Mouse (Mus musculus): ENCODE results near the gene Cotl1.
"Not testable (repeated sequence)": the region's sequence is repeated elsewhere in the genome, so short reads cannot be mapped to it uniquely, and the experiment has no call there.

Gene Cotl1

GRCm38 (mm10) chr8:119840275-119840808 lies at the start of gene Cotl1:
Cotl1 (minus strand) TSS chr8:119840544.
- peak; percentile 92 for DNase-seq (ENCODE audit: low read depth, low spot score)

- no peak for DNase-seq (ENCODE audit: low read depth, low spot score)
Measured at GRCm38 (mm10) chr8:119888012-119888411, 47.7 kb upstream of the Cotl1 start.

- peak; percentile 38 for DNase-seq (ENCODE audit: low read depth, low spot score)
Measured at GRCm38 (mm10) chr8:119887130-119887529, 46.8 kb upstream of the Cotl1 start.

- DNase-seq (ENCODE audit: low read depth, low spot score) = no peak
Measured at GRCm38 (mm10) chr8:119885612-119886011, 45.3 kb upstream of the Cotl1 start.

- DNase-seq (ENCODE audit: low read depth, low spot score) = no peak
Measured at GRCm38 (mm10) chr8:119883281-119883680, 42.9 kb upstream of the Cotl1 start.

- no peak for DNase-seq (ENCODE audit: low read depth, low spot score)
Measured at GRCm38 (mm10) chr8:119881917-119882316, 41.6 kb upstream of the Cotl1 start.

- DNase-seq (ENCODE audit: low read depth, low spot score) = no peak
Measured at GRCm38 (mm10) chr8:119881301-119881700, 41.0 kb upstream of the Cotl1 start.

- no peak for DNase-seq (ENCODE audit: low read depth, low spot score)
Measured at GRCm38 (mm10) chr8:119873181-119873580, 32.8 kb upstream of the Cotl1 start.

- no peak for DNase-seq (ENCODE audit: low read depth, low spot score)
Measured at GRCm38 (mm10) chr8:119869616-119870015, 29.3 kb upstream of the Cotl1 start.

GRCm38 (mm10) chr8:119862749-119863148 lies 22.4 kb upstream of the Cotl1 start:
- no peak for DNase-seq (ENCODE audit: low read depth, low spot score)

- DNase-seq (ENCODE audit: low read depth, low spot score) = no peak
Measured at GRCm38 (mm10) chr8:119862390-119862734, 22.0 kb upstream of the Cotl1 start.

- DNase-seq (ENCODE audit: low read depth, low spot score) = peak; percentile 88
Measured at GRCm38 (mm10) chr8:119861706-119862389, 21.5 kb upstream of the Cotl1 start, which contains the start of gene Klhl36. Klhl36 (plus strand) TSS chr8:119862266.

- no peak for DNase-seq (ENCODE audit: low read depth, low spot score)
Measured at GRCm38 (mm10) chr8:119857767-119858166, 17.4 kb upstream of the Cotl1 start.

- DNase-seq (ENCODE audit: low read depth, low spot score) = no peak
Measured at GRCm38 (mm10) chr8:119855656-119856055, 15.3 kb upstream of the Cotl1 start.

- DNase-seq (ENCODE audit: low read depth, low spot score) = no peak
Measured at GRCm38 (mm10) chr8:119854035-119854434, 13.7 kb upstream of the Cotl1 start.

GRCm38 (mm10) chr8:119853521-119853920 lies 13.2 kb upstream of the Cotl1 start:
- no peak for DNase-seq (ENCODE audit: low read depth, low spot score)

GRCm38 (mm10) chr8:119847232-119847922 lies 7.0 kb upstream of the Cotl1 start:
- no peak for DNase-seq (ENCODE audit: low read depth, low spot score)

GRCm38 (mm10) chr8:119845741-119846140 lies 5.4 kb upstream of the Cotl1 start:
- DNase-seq (ENCODE audit: low read depth, low spot score) = not testable (repeated sequence)

- no peak for DNase-seq (ENCODE audit: low read depth, low spot score)
Measured at GRCm38 (mm10) chr8:119844577-119844976, 4.2 kb upstream of the Cotl1 start.

- DNase-seq (ENCODE audit: low read depth, low spot score) = peak; percentile 76
Measured at GRCm38 (mm10) chr8:119843444-119843843, 3.1 kb upstream of the Cotl1 start.

GRCm38 (mm10) chr8:119840905-119841411 lies 614 bp upstream of the Cotl1 start:
- no peak for DNase-seq (ENCODE audit: low read depth, low spot score)

GRCm38 (mm10) chr8:119839419-119840021 lies 824 bp downstream of the Cotl1 start:
- DNase-seq (ENCODE audit: low read depth, low spot score) = no peak
